Mouse (Mus musculus) liver, adult 2 months (tissue): Measurements from ENCODE around the gene Secisbp2. TPM values are rescaled to one million over a fixed set of nuclear protein-coding genes. Genes with fewer than 3 reads are reported as not detected.

Experiments
- DNase-seq: peaks from one replicate; pipeline ENCODE4 v3.0.0-alpha.2; 2011; ENCODE audit warnings: low read depth, low spot score; ENCODE audit errors: extremely low read depth
- H3K27ac ChIP-seq: fragments of 200-500 bp; replicated peaks from 2 replicates; pipeline ENCODE4 v1.5.1; 2012; ENCODE audit warnings: low read depth, mild to moderate bottlenecking, control low read depth, inconsistent platforms, low read length; ENCODE audit not compliant: insufficient read depth
- H3K27me3 ChIP-seq: fragments of 200-500 bp; 2 replicates; pipeline ENCODE4 v1.6.1; 2012; ENCODE audit warnings: mild to moderate bottlenecking, moderate library complexity, low read length, inconsistent platforms; ENCODE audit not compliant: control insufficient read depth, insufficient read depth
- H3K36me3 ChIP-seq: fragments of 200-500 bp; 2 replicates; pipeline ENCODE4 v1.6.1; 2012; ENCODE audit warnings: low read length, inconsistent platforms; ENCODE audit not compliant: control insufficient read depth, insufficient read depth
- H3K4me1 ChIP-seq: fragments of 200-500 bp; 2 replicates; pipeline ENCODE4 v1.6.1; 2011; ENCODE audit warnings: low read length; ENCODE audit not compliant: control insufficient read depth, insufficient read depth
- H3K4me3 ChIP-seq: fragments of 200-500 bp; 2 replicates; pipeline ENCODE4 v1.5.1; 2011; ENCODE audit warnings: low read depth, mild to moderate bottlenecking, control low read depth, low read length, moderate library complexity; ENCODE audit not compliant: insufficient read depth
- H3K79me2 ChIP-seq: fragments of 200-500 bp; 2 replicates; pipeline ENCODE4 v1.6.1; 2012; ENCODE audit warnings: inconsistent platforms, mild to moderate bottlenecking, low read length, moderate library complexity; ENCODE audit not compliant: control insufficient read depth, insufficient read depth
- H3K9ac ChIP-seq: fragments of 200-500 bp; 2 replicates; pipeline ENCODE4 v1.6.1; 2012; ENCODE audit warnings: low read depth, mild to moderate bottlenecking, control low read depth, inconsistent platforms, low read length
- CTCF ChIP-seq: fragments of 200-500 bp; IDR thresholded peaks from 2 replicates; pipeline ENCODE4 v1.5.1; 2011; ENCODE audit warnings: low read depth, low read length, control low read depth
- POLR2A ChIP-seq: fragments of 200-500 bp; IDR thresholded peaks from 2 replicates; pipeline ENCODE4 v1.6.1; 2011; ENCODE audit warnings: low read length, control low read depth; ENCODE audit not compliant: insufficient read depth; ENCODE audit errors: extremely low read depth
- WGBS: fragments of 180-500 bp; shearing (Covaris S2); methylation state at CpG from one replicate; pipeline ENCODE4 v1.1.7; 2018; 5-methylcytosine and 5-hydroxymethylcytosine counted together
- polyA plus RNA-seq: library from polyadenylated mRNA; depleted of rRNA; stranded (reverse); fragments of >200 nt; gene quantifications from 2 replicates; pipeline ENCODE4 v1.2.3, GENCODE M21; 2012
- total RNA-seq: library from RNA; depleted of rRNA; stranded (reverse); fragments of >200 nt; gene quantifications from 2 replicates; pipeline ENCODE4 v1.2.3, GENCODE M21; 2014

Secisbp2 gene
- total and polyA plus RNA-seq, 2 experiments = 9.0 to 13.6 TPM

GRCm38 (mm10) chr13:51716350-51717263 is 65.1 kb downstream of the Secisbp2 start:
- H3K4me3 ChIP-seq = no peak overlapping the region
- DNase-seq = no peak
- no peaks in the 10 kb centered on the region for H3K36me3 ChIP-seq
- no peaks in the 10 kb centered on the region for H3K27me3 ChIP-seq
- TF ChIP-seq POLR2A (no peak), CTCF (no peak)
- H3K27ac ChIP-seq = no peak overlapping the region
- no peaks in the 10 kb centered on the region for H3K4me1 ChIP-seq
- no peaks in the 10 kb centered on the region for H3K79me2 ChIP-seq
- WGBS = 62% methylated on average over 8 of the region's 8 CpGs
- H3K9ac ChIP-seq = no peak overlapping the region

- Histone ChIP-seq H3K9ac (no peak overlapping the region), H3K4me1 (no peaks in the 10 kb centered on the region), H3K36me3 (no peaks in the 10 kb centered on the region), H3K4me3 (no peak overlapping the region), H3K27ac (no peak overlapping the region), H3K27me3 (no peaks in the 10 kb centered on the region), H3K79me2 (no peaks in the 10 kb centered on the region)
- WGBS = 97% methylated on average over 3 of the region's 3 CpGs
- DNase-seq = no peak
- TF ChIP-seq CTCF (no peak), POLR2A (no peak)
Observed at GRCm38 (mm10) chr13:51719256-51719655, 67.8 kb downstream of the Secisbp2 start.

- no peak for DNase-seq
- Histone ChIP-seq H3K4me1 (no peaks in the 10 kb centered on the region), H3K36me3 (no peaks in the 10 kb centered on the region), H3K27me3 (no peaks in the 10 kb centered on the region), H3K27ac (no peak overlapping the region), H3K4me3 (no peak overlapping the region), H3K79me2 (no peaks in the 10 kb centered on the region), H3K9ac (no peak overlapping the region)
- 96% methylated on average over 4 of the region's 4 CpGs for WGBS
- TF ChIP-seq POLR2A (no peak), CTCF (no peak)
Observed at GRCm38 (mm10) chr13:51720556-51720955, 69.1 kb downstream of the Secisbp2 start.

- 83% methylated on average over 5 of the region's 5 CpGs for WGBS
- Histone ChIP-seq H3K4me3 (no peak overlapping the region), H3K27me3 (no peaks in the 10 kb centered on the region), H3K79me2 (no peaks in the 10 kb centered on the region), H3K4me1 (no peaks in the 10 kb centered on the region), H3K27ac (no peak overlapping the region), H3K36me3 (no peaks in the 10 kb centered on the region), H3K9ac (no peak overlapping the region)
- DNase-seq = no peak
- no peak for TF ChIP-seq CTCF
- TF ChIP-seq POLR2A = no peak
Observed at GRCm38 (mm10) chr13:51723114-51723513, 71.6 kb downstream of the Secisbp2 start.

- Histone ChIP-seq H3K4me1 (no peaks in the 10 kb centered on the region), H3K36me3 (no peaks in the 10 kb centered on the region), H3K4me3 (no peak overlapping the region), H3K27me3 (no peaks in the 10 kb centered on the region), H3K27ac (no peak overlapping the region), H3K79me2 (no peaks in the 10 kb centered on the region), H3K9ac (no peak overlapping the region)
- 72% methylated on average over 6 of the region's 6 CpGs for WGBS
- no peak for DNase-seq
- no peak for TF ChIP-seq POLR2A
- TF ChIP-seq CTCF = no peak
Observed at GRCm38 (mm10) chr13:51724566-51724965, 73.1 kb downstream of the Secisbp2 start.

GRCm38 (mm10) chr13:51725446-51725845 is 73.9 kb downstream of the Secisbp2 start:
- TF ChIP-seq CTCF (no peak), POLR2A (no peak)
- no peaks in the 10 kb centered on the region for H3K79me2 ChIP-seq

More at GRCm38 (mm10) chr13:51725446-51725845, 73.9 kb downstream of the Secisbp2 start:
- H3K27me3 ChIP-seq = no peaks in the 10 kb centered on the region
- no peaks in the 10 kb centered on the region for H3K4me1 ChIP-seq
- no peak overlapping the region for H3K9ac ChIP-seq
- DNase-seq = no peak
- no peaks in the 10 kb centered on the region for H3K36me3 ChIP-seq
- H3K27ac ChIP-seq = no peak overlapping the region
- H3K4me3 ChIP-seq = no peak overlapping the region
- WGBS = 92% methylated on average over 7 of the region's 7 CpGs
